Comparison of ENCODE assay signal across 29 mouse cellular contexts in genomic region chr12:12902403-12902802, GRCm38 (mm10). TPM values are rescaled to one million over a fixed set of nuclear protein-coding genes. Genes with fewer than 3 reads are reported as not detected.
DNase-seq lines count a peak whose midpoint lies in the region; TF ChIP-seq lines count a peak whose summit lies in the region.
"Had no signal": no experiment of that assay in that cellular context is flagged by ENCODE, and none has a peak within 500 bp of the region (broad histone marks: within the 10 kb centered on the region; RNA-seq: fewer than 3 reads in every experiment).

No protein-coding gene starts in this region.

- no peak for TF ChIP-seq POLR2A in testis, adult 2 months (IDR thresholded peaks at IDR 0.05; ENCODE audit: control insufficient read depth, low read depth, low read length)

- no peak overlapping the region for H3K27ac ChIP-seq in testis, adult 2 months (ENCODE audit: control insufficient read depth, insufficient read depth, low read depth, low read length)
- H3K27ac ChIP-seq: embryonic facial prominence, embryonic 10.5 days; embryonic facial prominence, embryonic 15.5 days; forebrain, embryonic 12.5 days; heart, embryonic 15.5 days; hindbrain, embryonic 12.5 days; limb, embryonic 10.5 days; limb, embryonic 15.5 days; liver, embryonic 13.5 days; macrophage; midbrain, embryonic 12.5 days; neural tube, embryonic 13.5 days had no signal

- no peaks in the 10 kb centered on the region for H3K36me3 ChIP-seq in testis, adult 2 months (ENCODE audit: control insufficient read depth, insufficient read depth, low read length)
- H3K36me3 ChIP-seq: embryonic facial prominence, embryonic 10.5 days; embryonic facial prominence, embryonic 15.5 days; forebrain, embryonic 12.5 days; G1E; heart, embryonic 15.5 days; hindbrain, embryonic 12.5 days; limb, embryonic 10.5 days; limb, embryonic 15.5 days; liver, embryonic 13.5 days; midbrain, embryonic 12.5 days; neural tube, embryonic 13.5 days had no signal

- peak; percentile 7 for DNase-seq in cerebellum, adult 11-12 months
- DNase-seq in cerebellum, adult 11 months: no peak
- DNase-seq in testis, postnatal 10 days (ENCODE audit: low spot score): no peak
- DNase-seq in ZHBTc4 (ENCODE audit: low read depth, low spot score): peak; percentile 81
- no peak for DNase-seq in thymus, postnatal 0 days (ENCODE audit: low spot score)
- no peak for DNase-seq in kidney, adult 8-10 months
- DNase-seq: adrenal gland, adult 8-10 months; cerebellum, postnatal 14 days; forebrain, postnatal 0 days; heart, postnatal 36 days; kidney, postnatal 14 days; layer of hippocampus, adult 9-11 months; liver, embryonic 13.5 days; lung, adult 18-20 months; right cerebral cortex, postnatal 4 days; thymus, postnatal 14 days had no signal

- no peak for TF ChIP-seq CTCF in testis, adult 2 months (IDR thresholded peaks at IDR 0.05; ENCODE audit: control insufficient read depth, insufficient read depth, insufficient replicate concordance, low read depth, low read length)

- peaks cover 16% of the 10 kb centered on the region for H3K4me1 ChIP-seq in testis, adult 2 months (ENCODE audit: control insufficient read depth, insufficient read depth, low read length)

- no peaks in the 10 kb centered on the region for H3K27me3 ChIP-seq in testis, adult 2 months (ENCODE audit: control insufficient read depth, insufficient read depth, low read length)
- H3K27me3 ChIP-seq: embryonic facial prominence, embryonic 15.5 days; forebrain, embryonic 12.5 days; heart, embryonic 15.5 days; hindbrain, embryonic 12.5 days; limb, embryonic 15.5 days; neural tube, embryonic 13.5 days; Patski had no signal

- H3K4me3 ChIP-seq in testis, adult 2 months (ENCODE audit: control insufficient read depth, low read depth, low read length): peak overlapping the region; percentile 13; the same call in 1 of the 2 replicates
- H3K4me3 ChIP-seq: embryonic facial prominence, embryonic 10.5 days; embryonic facial prominence, embryonic 15.5 days; forebrain, embryonic 12.5 days; heart, embryonic 15.5 days; hindbrain, embryonic 12.5 days; limb, embryonic 10.5 days; limb, embryonic 15.5 days; liver, embryonic 13.5 days; midbrain, embryonic 12.5 days; neural tube, embryonic 13.5 days had no signal

RNA-seq across cellular contexts. Expression of gene Mycn, which starts 39.3 kb away (rescaled TPM):
- polyA plus RNA-seq in testis, adult 2 months (2012; rRNA removed): 1.5 and 1.6 TPM in 2 replicates
- polyA plus RNA-seq in thymus, postnatal 0 days (2015; fragmentation: Nextera tagmentation; extraction: Ambion mirVana): 10.4 TPM in 2 replicates
- polyA plus RNA-seq: G1E, macrophage had no signal

Comparison
In these comparisons a context has a peak if more than half of its experiments do, and no peak if none do; other contexts are left out.
1. DNase-seq: peak in cerebellum, adult 11-12 months (single experiment) and ZHBTc4 (single experiment); none in cerebellum, adult 11 months (single experiment), testis, postnatal 10 days (single experiment), thymus, postnatal 0 days (single experiment) and kidney, adult 8-10 months (0 of 2).